Mouse (Mus musculus) v-Abl transformed pro-B cells (cell line): ENCODE results near the gene Hsp90ab1.

Source experiments
- in situ Hi-C, 2 experiments: fragments of 400-800 bp; cut with MboI; formaldehyde crosslinking; loops; one replicate each; pipeline ENCODE4 v1.15.1; 2025; ENCODE audit not compliant: unreplicated experiment in 2 of 2

Gene Hsp90ab1

GRCm38 (mm10) chr17:45597787-45598186 is 24.7 kb upstream of the Hsp90ab1 start:
- in situ Hi-C loops: no loop called here

GRCm38 (mm10) chr17:45596631-45597396 is 23.7 kb upstream of the Hsp90ab1 start:
- in situ Hi-C loops: no loop called here

- in situ Hi-C loops: no loop called here
Measured at GRCm38 (mm10) chr17:45595736-45596390, 22.8 kb upstream of the Hsp90ab1 start.

GRCm38 (mm10) chr17:45594881-45595735 is 22.0 kb upstream of the Hsp90ab1 start:
- in situ Hi-C loops: loop anchor here in 1 of 2 experiments (5.0 kb wide), 1 partner anchor 32 kb away; no protein-coding TSS in a partner anchor

- in situ Hi-C loops: loop anchor here in 1 of 2 experiments (5.0 kb wide), 1 partner anchor 33 kb away; no protein-coding TSS in a partner anchor
Measured at GRCm38 (mm10) chr17:45594195-45594594, 21.1 kb upstream of the Hsp90ab1 start.

- in situ Hi-C loops: loop anchor here in 1 of 2 experiments (5.0 kb wide), 1 partner anchor 34 kb away; no protein-coding TSS in a partner anchor
Measured at GRCm38 (mm10) chr17:45593479-45593878, 20.4 kb upstream of the Hsp90ab1 start.

- in situ Hi-C loops: loop anchor here in 1 of 2 experiments (5.0 kb wide), 1 partner anchor 34 kb away; no protein-coding TSS in a partner anchor
Measured at GRCm38 (mm10) chr17:45592606-45593431, 19.7 kb upstream of the Hsp90ab1 start.

- in situ Hi-C loops: loop anchor here in 1 of 2 experiments (5.0 kb wide), 1 partner anchor 35 kb away; no protein-coding TSS in a partner anchor
Measured at GRCm38 (mm10) chr17:45591701-45592605, 18.9 kb upstream of the Hsp90ab1 start.

GRCm38 (mm10) chr17:45590410-45590809 is 17.3 kb upstream of the Hsp90ab1 start:
- in situ Hi-C loops: loop anchor here in 1 of 2 experiments (5.0 kb wide), 1 partner anchor 37 kb away; no protein-coding TSS in a partner anchor

GRCm38 (mm10) chr17:45589844-45590243 is 16.8 kb upstream of the Hsp90ab1 start:
- in situ Hi-C loops: loop anchor here (5.0 kb wide), 2 partner anchors 37 to 127 kb away; no protein-coding TSS in a partner anchor

- in situ Hi-C loops: loop anchor here in 1 of 2 experiments (5.0 kb wide), 2 partner anchors 38 to 128 kb away; no protein-coding TSS in a partner anchor
Measured at GRCm38 (mm10) chr17:45589236-45589635, 16.2 kb upstream of the Hsp90ab1 start.

GRCm38 (mm10) chr17:45588370-45588769 is 15.3 kb upstream of the Hsp90ab1 start:
- in situ Hi-C loops: loop anchor here in 1 of 2 experiments (5.0 kb wide), 2 partner anchors 39 to 129 kb away; no protein-coding TSS in a partner anchor

- in situ Hi-C loops: loop anchor here in 1 of 2 experiments (5.0 kb wide), 2 partner anchors 41 to 131 kb away; no protein-coding TSS in a partner anchor
Measured at GRCm38 (mm10) chr17:45586449-45586837, 13.4 kb upstream of the Hsp90ab1 start.

- in situ Hi-C loops: loop anchor here in 1 of 2 experiments (5.0 kb wide), 2 partner anchors 41 to 131 kb away; no protein-coding TSS in a partner anchor
Measured at GRCm38 (mm10) chr17:45585725-45586448, 12.8 kb upstream of the Hsp90ab1 start.

GRCm38 (mm10) chr17:45584939-45585678 is 12.0 kb upstream of the Hsp90ab1 start:
- in situ Hi-C loops: loop anchor here (5.0 kb wide), 2 partner anchors 42 to 132 kb away; no protein-coding TSS in a partner anchor

- in situ Hi-C loops: loop anchor here in 1 of 2 experiments (5.0 kb wide), 1 partner anchor 133 kb away; no protein-coding TSS in a partner anchor
Measured at GRCm38 (mm10) chr17:45584096-45584896, 11.2 kb upstream of the Hsp90ab1 start.
